Mouse (Mus musculus): ENCODE results near the gene Micall2.

DNA sequence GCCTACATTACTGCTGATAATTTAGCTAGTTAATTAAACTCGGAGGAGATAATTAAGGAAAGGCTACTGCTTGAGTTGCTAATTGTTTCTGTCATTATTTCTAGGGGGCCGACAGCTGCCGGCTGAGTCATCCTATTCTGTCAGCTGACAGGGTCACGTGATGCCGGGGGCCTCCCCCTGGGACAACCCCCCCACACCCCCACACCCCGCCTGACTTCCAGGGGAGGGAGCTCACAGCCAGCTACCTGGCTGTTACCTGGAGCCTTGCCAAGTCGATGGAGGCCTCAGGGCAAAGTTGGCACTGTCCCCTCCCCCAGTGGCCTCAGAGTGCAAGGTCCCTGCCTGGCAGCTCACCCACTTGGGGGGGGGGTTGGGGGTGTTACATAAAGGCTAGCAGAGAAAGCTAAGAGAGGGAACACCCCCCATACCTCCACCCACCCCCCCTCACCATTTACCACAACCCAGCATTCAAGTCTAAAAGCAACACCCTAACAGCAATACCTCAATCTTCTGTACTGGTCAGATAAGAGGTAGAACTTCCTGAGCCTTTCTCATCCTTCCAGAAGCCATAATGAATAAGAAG is 41.1 kb downstream of the Micall2 start:
- TF ChIP-seq POLR2A (IDR thresholded peaks at IDR 0.05; ENCODE audit: borderline replicate concordance, extremely low read depth, low read depth, low read length) (no peak), CTCF (IDR thresholded peaks at IDR 0.05; ENCODE audit: insufficient read depth, low read length) (no peak)
